Mouse (Mus musculus) macrophage (primary cell): ENCODE data around the gene Ddx50. TPM values are rescaled to one million over a fixed set of nuclear protein-coding genes. Genes with fewer than 3 reads are reported as not detected.

ENCODE experiments used
- H3K27ac ChIP-seq: fragments of 350-480 bp; formaldehyde crosslinking; 2 replicates; pipeline ENCODE4 v1.9.0; 2021
- H3K36me3 ChIP-seq: fragments of 350-480 bp; formaldehyde crosslinking; 2 replicates; pipeline ENCODE4 v1.9.0; 2021; ENCODE audit errors: inconsistent target
- H3K4me3 ChIP-seq: fragments of 350-480 bp; formaldehyde crosslinking; 2 replicates; pipeline ENCODE4 v1.9.0; 2021; ENCODE audit errors: inconsistent target
- H3K79me2 ChIP-seq: fragments of 350-480 bp; formaldehyde crosslinking; 2 replicates; pipeline ENCODE4 v1.9.0; 2021; ENCODE audit errors: inconsistent target
- WGBS: methylation state at CpG from one replicate; pipeline ENCODE4 v1.1.7; 2026; ENCODE audit warnings: inconsistent platforms; ENCODE audit not compliant: missing documents; 5-methylcytosine and 5-hydroxymethylcytosine counted together
- polyA plus RNA-seq: library from polyadenylated mRNA; stranded (reverse); fragments of 250-400 nt; gene quantifications from 3 replicates; pipeline ENCODE4 v1.2.4, GENCODE M21; 2018; ENCODE audit warnings: inconsistent platforms
- total RNA-seq, 78 experiments: library from RNA; depleted of rRNA; stranded (reverse); fragments of 250-400 nt; gene quantifications; 1 replicate in 9 of 78; 2 replicates in 24 of 78; 3 replicates in 43 of 78; 4 replicates in 2 of 78; pipeline ENCODE4 v1.2.4; 2018; ENCODE audit warnings: inconsistent platforms in 56 of 78

The Ddx50 gene
- 100 to 1,000 TPM; 101 to 362 (median 266) TPM for total RNA-seq (2018; cell fraction: chromatin; rRNA removed)
- 10 to 100 TPM; 27.7 to 57.3 (median 42.6) TPM for total RNA-seq (2018; cell fraction: cytosol; rRNA removed)
- 100 to 1,000 TPM in 24 of 26 experiments, 10 to 100 TPM in 2; 89.4 to 238 (median 144) TPM for total RNA-seq (2018; cell fraction: nucleus; rRNA removed)
- polyA plus RNA-seq: 43.9 to 56.0 TPM (median 44.3 TPM) in 3 replicates

DNA sequence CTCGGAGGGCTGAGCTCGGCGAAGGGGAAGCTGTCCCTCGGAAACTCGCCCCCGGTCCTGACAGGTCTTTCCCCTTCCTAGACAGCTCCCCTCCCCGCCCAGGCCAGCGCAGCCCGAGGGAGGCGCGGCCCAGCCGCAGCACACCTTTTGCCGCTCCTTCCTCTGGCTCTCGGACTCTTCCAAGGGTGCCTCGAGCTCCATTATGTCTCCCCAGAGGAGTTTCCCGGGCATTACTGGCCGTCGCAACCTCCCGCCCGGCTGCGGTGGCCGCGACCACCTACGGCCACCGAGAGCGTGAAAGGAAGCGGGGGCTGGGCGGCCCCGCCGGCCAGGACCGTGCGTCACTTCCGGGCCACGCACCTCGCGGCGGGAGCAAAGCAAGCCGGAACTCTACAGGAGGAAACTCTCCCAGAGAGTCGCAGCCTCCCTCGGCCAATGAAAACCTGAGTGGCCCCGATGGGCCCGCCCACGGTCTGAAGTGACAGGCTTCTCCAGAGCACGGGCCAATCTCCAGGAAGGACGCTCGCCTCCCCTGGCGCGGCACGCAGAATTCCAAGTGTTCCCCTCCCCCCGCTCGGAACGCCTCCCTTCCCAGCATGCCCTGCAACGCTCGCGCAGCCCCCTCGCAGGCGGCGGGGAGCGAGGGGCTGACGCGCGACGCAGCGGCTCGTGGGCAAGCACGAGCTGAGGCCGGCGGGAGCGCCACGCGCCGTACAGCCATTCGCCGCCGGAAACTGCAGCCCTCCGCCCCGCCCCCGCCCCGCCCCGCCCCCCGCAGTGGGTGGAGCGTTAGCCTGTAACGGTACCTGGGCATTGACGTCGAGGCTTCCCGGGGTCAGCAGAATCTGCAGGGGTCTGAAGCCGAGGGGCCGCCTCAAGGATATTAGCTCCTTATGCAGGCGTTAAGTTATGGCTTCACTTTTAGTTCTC is at the start of gene Ddx50:
TSS of gene Ddx50 (minus strand) at position 338 of the 930 bp plus-strand sequence.
- Histone ChIP-seq H3K79me2 (peaks cover 46% of the 10 kb centered on the region), H3K36me3 (peaks cover 7% of the 10 kb centered on the region; the same call in 1 of the 2 replicates), H3K4me3 (peak within 1 kb of the TSS; percentile 94), H3K27ac (peak within 1 kb of the TSS; percentile 49)
- under 1% methylated on average over 89 of the region's 89 CpGs for WGBS

DNA sequence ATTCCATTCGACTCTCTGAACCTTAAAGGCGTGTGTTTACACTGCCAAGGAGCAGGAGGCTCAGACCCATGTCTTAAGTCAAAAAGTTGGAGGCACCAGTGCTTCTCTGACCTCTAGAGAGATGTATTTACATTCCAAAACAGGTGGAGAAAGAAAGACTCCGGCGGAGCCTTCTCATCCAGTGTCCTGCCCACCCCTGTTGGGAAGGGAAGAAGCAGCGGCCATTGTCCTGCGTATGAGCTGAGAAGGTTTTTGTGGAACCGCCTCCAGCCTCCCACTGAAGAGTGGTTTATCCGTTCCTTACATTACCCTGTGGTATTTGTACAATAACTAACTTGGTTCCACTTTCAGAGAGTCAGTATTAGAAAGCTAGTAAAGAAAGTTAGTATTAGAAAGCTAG is 41.8 kb upstream of the Ddx50 start:
- Histone ChIP-seq H3K79me2 (no peaks in the 10 kb centered on the region), H3K27ac (no peak overlapping the region), H3K4me3 (no peak overlapping the region), H3K36me3 (no peaks in the 10 kb centered on the region)
- WGBS: 87% methylated on average over 8 of the region's 8 CpGs

DNA sequence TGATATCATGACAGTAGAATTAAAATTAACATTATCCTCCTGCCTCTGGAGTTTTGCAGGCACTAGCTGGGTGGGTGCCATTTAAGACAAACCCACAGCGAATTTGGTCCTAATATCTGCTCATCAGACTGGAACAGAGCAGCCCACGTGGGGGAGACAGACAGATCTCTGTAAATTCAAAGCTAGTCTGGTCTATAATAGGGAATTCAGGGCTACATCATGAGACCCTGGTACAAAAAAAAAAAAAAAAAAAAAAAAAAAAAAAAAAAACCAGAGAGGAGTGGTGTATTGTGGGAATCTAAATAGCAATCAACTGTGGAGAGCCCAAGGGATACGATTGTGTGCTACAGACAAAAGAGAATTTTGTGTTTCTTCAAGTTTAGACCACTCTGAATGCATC is 41.2 kb upstream of the Ddx50 start:
- WGBS: 79% methylated on average over 3 of the region's 3 CpGs
- Histone ChIP-seq H3K4me3 (no peak overlapping the region), H3K27ac (no peak overlapping the region), H3K79me2 (no peaks in the 10 kb centered on the region), H3K36me3 (no peaks in the 10 kb centered on the region)

DNA sequence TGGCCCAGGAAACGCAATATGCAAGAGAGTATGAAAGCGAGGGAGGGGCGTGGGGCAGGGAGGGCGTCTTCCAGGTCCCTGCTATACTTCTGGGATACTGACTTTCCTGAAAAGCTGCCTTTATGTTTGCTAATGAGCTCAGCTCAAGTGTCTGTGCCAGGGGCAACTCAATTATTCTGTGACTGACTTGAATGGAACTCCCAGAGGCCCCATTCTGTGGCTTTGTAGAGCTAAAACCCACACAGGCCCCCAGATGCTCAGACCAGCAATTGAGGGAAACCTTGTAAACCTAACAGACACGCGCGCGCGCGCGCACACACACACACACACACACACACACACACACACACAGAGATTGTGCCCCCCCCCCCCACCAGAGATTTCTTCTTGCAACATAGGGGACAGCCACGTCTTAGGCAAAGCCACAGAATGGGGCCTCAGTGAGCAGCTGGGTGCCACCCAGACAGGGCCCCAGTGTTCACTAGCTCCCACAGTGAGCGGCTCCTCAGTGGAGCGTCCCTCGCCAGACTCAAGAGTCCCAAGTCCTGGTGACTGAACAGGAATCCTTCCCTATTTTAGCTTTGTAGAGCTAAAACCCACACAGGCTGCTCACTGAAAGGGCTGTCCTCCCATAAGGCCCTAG is 36.1 kb upstream of the Ddx50 start:
- Histone ChIP-seq H3K36me3 (no peaks in the 10 kb centered on the region), H3K79me2 (no peaks in the 10 kb centered on the region), H3K4me3 (no peak overlapping the region), H3K27ac (no peak overlapping the region)
- WGBS: 81% methylated on average over 8 of the region's 15 CpGs

DNA sequence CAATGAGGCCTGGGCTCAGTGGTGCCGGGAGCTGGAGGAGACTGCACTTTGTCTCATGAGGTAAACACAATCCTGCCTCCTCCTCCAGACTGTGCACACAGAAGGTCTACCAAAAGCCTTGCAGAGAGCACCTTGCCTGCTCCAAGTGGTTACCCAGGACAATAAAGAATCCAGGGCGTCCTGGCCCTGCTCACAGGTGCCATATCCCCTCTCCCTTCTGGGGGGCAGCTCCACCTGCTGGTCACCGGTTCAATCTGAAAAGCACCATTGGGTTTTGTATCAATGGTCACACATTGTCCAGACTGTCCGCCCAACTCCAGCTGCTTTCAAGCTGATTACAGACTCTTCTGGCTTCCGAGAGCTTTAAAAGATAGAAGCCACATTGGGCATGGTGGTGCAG is 32.0 kb upstream of the Ddx50 start:
- Histone ChIP-seq H3K79me2 (no peaks in the 10 kb centered on the region), H3K27ac (no peak overlapping the region), H3K4me3 (no peak overlapping the region), H3K36me3 (no peaks in the 10 kb centered on the region)
- 62% methylated on average over 5 of the region's 5 CpGs for WGBS

DNA sequence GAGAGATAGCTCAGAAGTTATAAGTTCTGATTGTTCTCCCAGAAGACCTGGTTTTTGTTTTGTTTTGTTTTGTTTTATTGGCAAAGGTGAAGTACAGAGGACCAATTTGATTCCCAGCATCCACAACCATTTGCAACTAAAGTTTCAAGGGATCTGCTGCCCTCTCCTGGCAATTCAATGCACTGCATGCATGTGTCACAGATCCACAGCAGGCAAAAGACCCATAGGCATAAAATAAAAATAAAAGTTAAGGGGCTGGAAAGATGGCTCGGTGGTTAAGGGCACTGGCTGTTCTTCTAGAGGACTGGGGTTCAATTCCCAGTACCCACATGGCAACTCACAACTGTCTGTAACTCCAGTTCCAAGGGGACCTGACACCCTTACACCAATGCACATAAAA is 28.8 kb upstream of the Ddx50 start:
- Histone ChIP-seq H3K4me3 (no peak overlapping the region), H3K79me2 (no peaks in the 10 kb centered on the region), H3K27ac (no peak overlapping the region), H3K36me3 (no peaks in the 10 kb centered on the region)
- WGBS: 87% methylated on average over 1 of the region's 1 CpGs

DNA sequence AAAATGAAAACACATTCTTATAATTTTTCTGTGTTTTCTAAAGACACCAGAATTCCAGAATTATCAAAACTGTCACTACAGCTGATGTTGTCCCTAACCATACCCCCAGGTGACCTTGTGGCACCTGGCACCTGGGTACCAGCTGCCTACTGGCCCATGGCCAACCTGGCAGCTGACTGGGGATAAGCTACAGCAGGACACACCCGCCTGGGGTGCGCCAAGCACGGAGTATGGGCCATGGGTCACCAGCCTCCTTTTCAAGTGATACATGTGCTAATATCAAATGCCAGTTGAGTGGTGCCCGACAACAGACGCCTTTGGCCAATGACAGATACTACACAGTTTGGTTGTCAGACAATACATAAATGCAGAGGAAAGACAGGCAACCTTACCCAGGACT is 26.3 kb upstream of the Ddx50 start:
- 93% methylated on average over 5 of the region's 5 CpGs for WGBS
- Histone ChIP-seq H3K27ac (no peak overlapping the region), H3K4me3 (no peak overlapping the region), H3K36me3 (no peaks in the 10 kb centered on the region), H3K79me2 (no peaks in the 10 kb centered on the region)

DNA sequence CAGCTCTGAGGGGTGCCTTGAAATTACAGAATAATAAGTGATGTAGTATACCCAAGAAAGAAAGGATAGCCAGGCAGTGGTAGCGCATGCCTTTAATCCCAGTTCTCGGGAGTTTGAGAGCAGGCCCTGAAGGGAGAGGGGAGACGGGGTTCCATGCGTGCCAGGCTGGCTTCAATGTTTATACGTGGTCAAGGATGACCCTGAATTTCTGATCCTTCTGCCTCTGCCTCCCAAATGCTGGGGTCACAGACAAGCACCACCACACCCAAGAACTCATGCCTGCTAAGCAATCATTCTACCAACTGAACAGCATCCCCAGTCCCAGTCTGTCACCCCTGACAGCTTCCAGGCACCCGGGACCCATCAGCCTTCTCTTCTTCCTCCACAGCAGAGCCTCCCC is 25.2 kb upstream of the Ddx50 start:
- Histone ChIP-seq H3K27ac (no peak overlapping the region), H3K36me3 (no peaks in the 10 kb centered on the region), H3K79me2 (no peaks in the 10 kb centered on the region), H3K4me3 (no peak overlapping the region)
- WGBS: 91% methylated on average over 6 of the region's 6 CpGs

DNA sequence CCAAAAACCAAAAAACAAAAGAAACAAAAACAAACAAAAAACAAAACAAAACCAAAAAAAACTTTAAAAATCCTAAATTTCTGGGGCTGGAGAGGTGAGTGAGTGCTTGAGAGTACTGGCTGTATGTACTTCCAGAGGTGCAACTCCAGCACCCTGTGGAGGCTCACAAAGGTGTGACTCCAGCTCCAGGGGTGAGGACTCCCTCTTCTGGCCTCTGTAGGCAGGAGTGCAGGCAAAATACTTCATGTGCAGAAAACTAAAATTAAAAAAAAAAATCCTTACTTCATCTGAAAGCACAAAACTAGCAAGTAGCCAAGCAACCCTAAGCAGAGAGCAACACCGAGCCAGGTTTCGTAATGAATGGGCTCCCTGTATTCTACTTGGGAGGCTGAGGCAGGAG is 21.3 kb upstream of the Ddx50 start:
- H3K79me2 ChIP-seq: no peaks in the 10 kb centered on the region
- H3K4me3 ChIP-seq: no peak overlapping the region
- H3K36me3 ChIP-seq: no peaks in the 10 kb centered on the region
- no peak overlapping the region for H3K27ac ChIP-seq
- WGBS: 96% methylated on average over 2 of the region's 2 CpGs

- no peaks in the 10 kb centered on the region for H3K36me3 ChIP-seq
- WGBS: 93% methylated on average over 14 of the region's 14 CpGs
- H3K27ac ChIP-seq: no peak overlapping the region
- H3K4me3 ChIP-seq: no peak overlapping the region
- no peaks in the 10 kb centered on the region for H3K79me2 ChIP-seq
These were observed 18.2 kb upstream of the Ddx50 start for GRCm38 (mm10) chr10:62669245-62669644.

GRCm38 (mm10) chr10:62668463-62668862 is 17.4 kb upstream of the Ddx50 start:
- Histone ChIP-seq H3K79me2 (no peaks in the 10 kb centered on the region), H3K4me3 (no peak overlapping the region), H3K27ac (no peak overlapping the region), H3K36me3 (no peaks in the 10 kb centered on the region)
- WGBS: 91% methylated on average over 2 of the region's 2 CpGs

GRCm38 (mm10) chr10:62668043-62668442 is 17.0 kb upstream of the Ddx50 start:
- Histone ChIP-seq H3K27ac (no peak overlapping the region), H3K79me2 (no peaks in the 10 kb centered on the region), H3K4me3 (no peak overlapping the region), H3K36me3 (no peaks in the 10 kb centered on the region)
- WGBS: 86% methylated on average over 5 of the region's 5 CpGs

- H3K4me3 ChIP-seq: no peak overlapping the region
- 11% methylated on average over 27 of the region's 27 CpGs for WGBS
- H3K79me2 ChIP-seq: no peaks in the 10 kb centered on the region
- H3K27ac ChIP-seq: no peak overlapping the region
- H3K36me3 ChIP-seq: no peaks in the 10 kb centered on the region
These were observed 14.1 kb upstream of the Ddx50 start for GRCm38 (mm10) chr10:62664963-62665590.

- no peak overlapping the region for H3K27ac ChIP-seq
- WGBS: 93% methylated on average over 10 of the region's 10 CpGs
- no peaks in the 10 kb centered on the region for H3K79me2 ChIP-seq
- H3K4me3 ChIP-seq: no peak overlapping the region
- no peaks in the 10 kb centered on the region for H3K36me3 ChIP-seq
These were observed 13.2 kb upstream of the Ddx50 start for GRCm38 (mm10) chr10:62664171-62664570.
